In genomic region chr12:82754501-82754900, GRCm38 (mm10) we compare ENCODE assay signal across 28 mouse cellular contexts.
DNase-seq lines count a peak whose midpoint lies in the region; ATAC-seq lines count a peak whose summit lies in the region.
"Had no signal": no experiment of that assay in that cellular context is flagged by ENCODE, and none has a peak within 500 bp of the region (broad histone marks: within the 10 kb centered on the region; RNA-seq: fewer than 3 reads in every experiment).

No protein-coding gene starts in this region.

- DNase-seq in forebrain, embryonic 14.5 days (ENCODE audit: low spot score): peak; percentile 15
- DNase-seq in midbrain, embryonic 11.5 days (ENCODE audit: low spot score, missing footprints): peak; percentile 19
- DNase-seq in midbrain, embryonic 10.5 days (ENCODE audit: low spot score): no peak
- DNase-seq in frontal cortex, postnatal 14 days (ENCODE audit: low spot score in 2 of 2): no peak
- no peak for DNase-seq in lung, postnatal 10 days
- DNase-seq: adrenal gland, adult 8-10 months; cerebellum, adult 11-12 months; cerebellum, adult 9-11 months; embryo, embryonic 11 days; gastrocnemius, postnatal 14 days; kidney, adult 2 months; kidney, postnatal 4 days; lung, postnatal 4 days; midbrain, embryonic 14.5 days; right cerebral cortex, adult 18-20 months; spleen, adult 18-20 months; thymus, adult 2 months had no signal

- no peak for ATAC-seq in forebrain, embryonic 14.5 days
- ATAC-seq in forebrain, embryonic 12.5 days (ENCODE audit: low FRiP score): no peak
- no peak for ATAC-seq in midbrain, embryonic 11.5 days (ENCODE audit: low FRiP score)
- ATAC-seq in heart, embryonic 15.5 days (replicated peaks; ENCODE audit: insufficient number of reproducible peaks, insufficient read depth, low FRiP score, low read depth): 0 out of 2 replicates have a peak, but pooled peaks have one; percentile 16
- ATAC-seq in cerebellum, adult (ENCODE audit: insufficient number of reproducible peaks, low FRiP score, low TSS enrichment): no peak
- ATAC-seq: hindbrain, postnatal 0 days; intestine, embryonic 15.5 days had no signal

- H3K27me3 ChIP-seq in forebrain, embryonic 14.5 days (replicated peaks; ENCODE audit: control insufficient read depth, insufficient read depth, low read length): no peaks in the 10 kb centered on the region
- no peaks in the 10 kb centered on the region for H3K27me3 ChIP-seq in forebrain, embryonic 12.5 days
- no peaks in the 10 kb centered on the region for H3K27me3 ChIP-seq in midbrain, embryonic 11.5 days (ENCODE audit: control insufficient read depth, insufficient read depth, low read length)
- no peaks in the 10 kb centered on the region for H3K27me3 ChIP-seq in midbrain, embryonic 10.5 days (ENCODE audit: low read depth, poor library complexity, severe bottlenecking)
- H3K27me3 ChIP-seq in heart, embryonic 15.5 days: no peaks in the 10 kb centered on the region
- H3K27me3 ChIP-seq: CH12.LX; embryonic facial prominence, embryonic 12.5 days; intestine, embryonic 15.5 days; limb, embryonic 13.5 days; lung, embryonic 15.5 days; megakaryocyte, embryonic 14.5 days had no signal

- H3K9ac ChIP-seq in forebrain, embryonic 14.5 days (ENCODE audit: low read length): no peak overlapping the region
- H3K9ac ChIP-seq in forebrain, embryonic 12.5 days: no peak overlapping the region
- no peak overlapping the region for H3K9ac ChIP-seq in midbrain, embryonic 11.5 days (ENCODE audit: low read length)
- H3K9ac ChIP-seq in heart, embryonic 15.5 days: no peak overlapping the region
- H3K9ac ChIP-seq: embryonic facial prominence, embryonic 12.5 days; intestine, embryonic 15.5 days; limb, embryonic 13.5 days; lung, embryonic 15.5 days had no signal

- no peaks in the 10 kb centered on the region for H3K9me3 ChIP-seq in forebrain, embryonic 14.5 days (replicated peaks; ENCODE audit: control insufficient read depth, low read length)
- H3K9me3 ChIP-seq in forebrain, embryonic 12.5 days: no peaks in the 10 kb centered on the region
- no peaks in the 10 kb centered on the region for H3K9me3 ChIP-seq in midbrain, embryonic 11.5 days (ENCODE audit: control insufficient read depth, low read length)
- H3K9me3 ChIP-seq in midbrain, embryonic 10.5 days (replicated peaks): no peaks in the 10 kb centered on the region
- no peaks in the 10 kb centered on the region for H3K9me3 ChIP-seq in heart, embryonic 15.5 days (replicated peaks)
- H3K9me3 ChIP-seq: intestine, embryonic 15.5 days; limb, embryonic 13.5 days; lung, embryonic 15.5 days had no signal

- H3K4me1 ChIP-seq in forebrain, embryonic 14.5 days (ENCODE audit: control insufficient read depth, insufficient read depth, low read length): no peaks in the 10 kb centered on the region
- no peaks in the 10 kb centered on the region for H3K4me1 ChIP-seq in forebrain, embryonic 12.5 days
- no peaks in the 10 kb centered on the region for H3K4me1 ChIP-seq in midbrain, embryonic 11.5 days (ENCODE audit: control insufficient read depth, insufficient read depth, low read length)
- no peaks in the 10 kb centered on the region for H3K4me1 ChIP-seq in midbrain, embryonic 10.5 days
- H3K4me1 ChIP-seq in heart, embryonic 15.5 days (replicated peaks): peaks cover 25% of the 10 kb centered on the region
- H3K4me1 ChIP-seq: embryonic facial prominence, embryonic 12.5 days; intestine, embryonic 15.5 days; limb, embryonic 13.5 days; lung, embryonic 15.5 days; megakaryocyte, embryonic 14.5 days had no signal

- no peaks in the 10 kb centered on the region for H3K36me3 ChIP-seq in forebrain, embryonic 14.5 days (ENCODE audit: control insufficient read depth, insufficient read depth, low read length)
- H3K36me3 ChIP-seq in forebrain, embryonic 12.5 days (replicated peaks): no peaks in the 10 kb centered on the region
- H3K36me3 ChIP-seq in midbrain, embryonic 11.5 days (ENCODE audit: control insufficient read depth, insufficient read depth, low read length): no peaks in the 10 kb centered on the region
- no peaks in the 10 kb centered on the region for H3K36me3 ChIP-seq in midbrain, embryonic 10.5 days
- no peaks in the 10 kb centered on the region for H3K36me3 ChIP-seq in heart, embryonic 15.5 days
- H3K36me3 ChIP-seq: embryonic facial prominence, embryonic 12.5 days; intestine, embryonic 15.5 days; limb, embryonic 13.5 days; lung, embryonic 15.5 days had no signal

- 41% methylated on average over 3 of the region's 3 CpGs for WGBS in forebrain, embryonic 14.5 days
- WGBS in forebrain, embryonic 12.5 days: 42% methylated on average over 3 of the region's 3 CpGs
- WGBS in midbrain, embryonic 11.5 days: 70% methylated on average over 3 of the region's 3 CpGs
- WGBS in midbrain, embryonic 10.5 days: 68% methylated on average over 3 of the region's 3 CpGs
- 19% methylated on average over 3 of the region's 3 CpGs for WGBS in heart, embryonic 15.5 days

- no peak overlapping the region for H3K4me2 ChIP-seq in forebrain, embryonic 14.5 days (ENCODE audit: low read length)
- H3K4me2 ChIP-seq in forebrain, embryonic 12.5 days: no peak overlapping the region
- H3K4me2 ChIP-seq in midbrain, embryonic 11.5 days: no peak overlapping the region
- H3K4me2 ChIP-seq in heart, embryonic 15.5 days: peak overlapping the region; percentile 30; the same call in 1 of the 2 replicates
- H3K4me2 ChIP-seq: embryonic facial prominence, embryonic 12.5 days; intestine, embryonic 15.5 days; limb, embryonic 13.5 days; liver, embryonic 11.5 days; lung, embryonic 15.5 days had no signal

- no peak overlapping the region for H3K27ac ChIP-seq in forebrain, embryonic 14.5 days (ENCODE audit: low read depth, low read length)
- no peak overlapping the region for H3K27ac ChIP-seq in forebrain, embryonic 12.5 days
- H3K27ac ChIP-seq in midbrain, embryonic 11.5 days (ENCODE audit: low read depth, low read length): no peak overlapping the region
- H3K27ac ChIP-seq in midbrain, embryonic 10.5 days (replicated peaks): no peak overlapping the region
- peak overlapping the region; percentile 77 for H3K27ac ChIP-seq in heart, embryonic 15.5 days
- H3K27ac ChIP-seq: embryonic facial prominence, embryonic 12.5 days; hindbrain, postnatal 0 days; intestine, embryonic 15.5 days; limb, embryonic 13.5 days; lung, embryonic 15.5 days had no signal

- H3K4me3 ChIP-seq in forebrain, embryonic 14.5 days (ENCODE audit: low read depth, low read length): no peak overlapping the region
- H3K4me3 ChIP-seq in forebrain, embryonic 12.5 days (replicated peaks): no peak overlapping the region
- no peak overlapping the region for H3K4me3 ChIP-seq in midbrain, embryonic 11.5 days (ENCODE audit: low read depth, low read length)
- no peak overlapping the region for H3K4me3 ChIP-seq in midbrain, embryonic 10.5 days
- H3K4me3 ChIP-seq in heart, embryonic 15.5 days: no peak overlapping the region
- H3K4me3 ChIP-seq: embryonic facial prominence, embryonic 12.5 days; intestine, embryonic 15.5 days; limb, embryonic 13.5 days; lung, embryonic 15.5 days; megakaryocyte, embryonic 14.5 days had no signal

Comparison
In these comparisons a context has a peak if more than half of its experiments do, and no peak if none do; other contexts are left out.
1. DNase-seq: peak in forebrain, embryonic 14.5 days (single experiment) and midbrain, embryonic 11.5 days (single experiment); none in midbrain, embryonic 10.5 days (single experiment), frontal cortex, postnatal 14 days (0 of 2) and lung, postnatal 10 days (single experiment).